Mouse (Mus musculus): ENCODE measurements around the gene Txnip.
A peak's percentile ranks its signal among the peaks of the same experiment; 100 is the strongest.

Gene Txnip

GRCm38 (mm10) chr3:96575272-96575984 lies 17.7 kb downstream of the Txnip start:
- Histone ChIP-seq H3K4me1 (replicated peaks; ENCODE audit: low read depth, low read length) (peaks cover 89% of the 10 kb centered on the region), H3K9me3 (ENCODE audit: low read length) (no peaks in the 10 kb centered on the region), H3K27me3 (ENCODE audit: insufficient read depth, low read length) (no peaks in the 10 kb centered on the region), H3K4me3 (replicated peaks; ENCODE audit: low read length) (peak overlapping the region; percentile 68), H3K36me3 (ENCODE audit: insufficient read depth, low read length) (peaks cover 19% of the 10 kb centered on the region)
- TF ChIP-seq CTCF (conservative IDR thresholded peaks at IDR 0.05; ENCODE audit: low read length), result no peak
- no peak for TF ChIP-seq NANOG (IDR thresholded peaks at IDR 0.05; ENCODE audit: borderline replicate concordance, low read length)
- TF ChIP-seq POU5F1 (IDR thresholded peaks at IDR 0.05; ENCODE audit: borderline replicate concordance, low read length), result no peak

GRCm38 (mm10) chr3:96576005-96576658 lies 18.4 kb downstream of the Txnip start:
- peak overlapping the region; percentile 68 for H3K4me3 ChIP-seq (replicated peaks; ENCODE audit: low read length)
- TF ChIP-seq POU5F1 (IDR thresholded peaks at IDR 0.05; ENCODE audit: borderline replicate concordance, low read length) (no peak), CTCF (conservative IDR thresholded peaks at IDR 0.05; ENCODE audit: low read length) (no peak), NANOG (IDR thresholded peaks at IDR 0.05; ENCODE audit: borderline replicate concordance, low read length) (no peak)

GRCm38 (mm10) chr3:96576690-96577541 lies 19.2 kb downstream of the Txnip start, which contains the start of gene Gm16253:
Gm16253 (plus strand) TSS chr3:96576984.
- H3K4me1 ChIP-seq (replicated peaks; ENCODE audit: low read depth, low read length), result peaks cover 90% of the 10 kb centered on the region
- H3K36me3 ChIP-seq (ENCODE audit: insufficient read depth, low read length), result peaks cover 25% of the 10 kb centered on the region
- TF ChIP-seq NANOG (IDR thresholded peaks at IDR 0.05; ENCODE audit: borderline replicate concordance, low read length) (no peak), POU5F1 (IDR thresholded peaks at IDR 0.05; ENCODE audit: borderline replicate concordance, low read length) (no peak), CTCF (conservative IDR thresholded peaks at IDR 0.05; ENCODE audit: low read length) (no peak)
- no peaks in the 10 kb centered on the region for H3K27me3 ChIP-seq (ENCODE audit: insufficient read depth, low read length)
- peak within 1 kb of the TSS; percentile 68 for H3K4me3 ChIP-seq (replicated peaks; ENCODE audit: low read length)
- no peaks in the 10 kb centered on the region for H3K9me3 ChIP-seq (ENCODE audit: low read length)

More at GRCm38 (mm10) chr3:96576005-96576658, 18.4 kb downstream of the Txnip start:
- peaks cover 89% of the 10 kb centered on the region for H3K4me1 ChIP-seq (replicated peaks; ENCODE audit: low read depth, low read length)
- peaks cover 19% of the 10 kb centered on the region for H3K36me3 ChIP-seq (ENCODE audit: insufficient read depth, low read length)
- no peaks in the 10 kb centered on the region for H3K9me3 ChIP-seq (ENCODE audit: low read length)
- H3K27me3 ChIP-seq (ENCODE audit: insufficient read depth, low read length), result no peaks in the 10 kb centered on the region

GRCm38 (mm10) chr3:96577566-96577965 lies 19.8 kb downstream of the Txnip start:
- Histone ChIP-seq H3K4me1 (replicated peaks; ENCODE audit: low read depth, low read length) (peaks cover 95% of the 10 kb centered on the region), H3K27me3 (ENCODE audit: insufficient read depth, low read length) (no peaks in the 10 kb centered on the region), H3K9me3 (ENCODE audit: low read length) (no peaks in the 10 kb centered on the region), H3K4me3 (replicated peaks; ENCODE audit: low read length) (peak overlapping the region; percentile 68), H3K36me3 (ENCODE audit: insufficient read depth, low read length) (peaks cover 25% of the 10 kb centered on the region)
- no peak for TF ChIP-seq CTCF (conservative IDR thresholded peaks at IDR 0.05; ENCODE audit: low read length)
- TF ChIP-seq NANOG (IDR thresholded peaks at IDR 0.05; ENCODE audit: borderline replicate concordance, low read length), result no peak
- TF ChIP-seq POU5F1 (IDR thresholded peaks at IDR 0.05; ENCODE audit: borderline replicate concordance, low read length), result no peak

- Histone ChIP-seq H3K4me1 (replicated peaks; ENCODE audit: low read depth, low read length) (peaks cover 89% of the 10 kb centered on the region), H3K36me3 (ENCODE audit: insufficient read depth, low read length) (peaks cover 27% of the 10 kb centered on the region), H3K4me3 (replicated peaks; ENCODE audit: low read length) (peak overlapping the region; percentile 18), H3K27me3 (ENCODE audit: insufficient read depth, low read length) (no peaks in the 10 kb centered on the region), H3K9me3 (ENCODE audit: low read length) (no peaks in the 10 kb centered on the region)
- TF ChIP-seq NANOG (IDR thresholded peaks at IDR 0.05; ENCODE audit: borderline replicate concordance, low read length) (no peak), POU5F1 (IDR thresholded peaks at IDR 0.05; ENCODE audit: borderline replicate concordance, low read length) (no peak), CTCF (conservative IDR thresholded peaks at IDR 0.05; ENCODE audit: low read length) (no peak)
These were observed 20.9 kb downstream of the Txnip start for GRCm38 (mm10) chr3:96578561-96579238.

- Histone ChIP-seq H3K27me3 (ENCODE audit: insufficient read depth, low read length) (no peaks in the 10 kb centered on the region), H3K36me3 (ENCODE audit: insufficient read depth, low read length) (peaks cover 30% of the 10 kb centered on the region), H3K9me3 (ENCODE audit: low read length) (no peaks in the 10 kb centered on the region), H3K4me3 (replicated peaks; ENCODE audit: low read length) (0 out of 2 replicates have a peak overlapping the region, but pooled peaks have one; percentile 23), H3K4me1 (replicated peaks; ENCODE audit: low read depth, low read length) (peaks cover 83% of the 10 kb centered on the region)
- TF ChIP-seq NANOG (IDR thresholded peaks at IDR 0.05; ENCODE audit: borderline replicate concordance, low read length), result no peak
These were observed 21.5 kb downstream of the Txnip start for GRCm38 (mm10) chr3:96579239-96579750.

- no peak for TF ChIP-seq POU5F1 (IDR thresholded peaks at IDR 0.05; ENCODE audit: borderline replicate concordance, low read length)
- TF ChIP-seq CTCF (conservative IDR thresholded peaks at IDR 0.05; ENCODE audit: low read length), result peak; percentile 89
- Histone ChIP-seq H3K27me3 (ENCODE audit: insufficient read depth, low read length) (no peaks in the 10 kb centered on the region), H3K4me3 (replicated peaks; ENCODE audit: low read length) (peak overlapping the region; percentile 37; the same call in 1 of the 2 replicates), H3K36me3 (ENCODE audit: insufficient read depth, low read length) (peaks cover 30% of the 10 kb centered on the region), H3K9me3 (ENCODE audit: low read length) (no peaks in the 10 kb centered on the region), H3K4me1 (replicated peaks; ENCODE audit: low read depth, low read length) (peaks cover 77% of the 10 kb centered on the region)
These were observed 22.2 kb downstream of the Txnip start for GRCm38 (mm10) chr3:96579885-96580454.
